Mouse (Mus musculus) midbrain, embryonic 10.5 days (tissue): ENCODE measurements around the gene Arnt2. TPM values are rescaled to one million over a fixed set of nuclear protein-coding genes. Genes with fewer than 3 reads are reported as not detected.
A peak's percentile ranks its signal among the peaks of the same experiment; 100 is the strongest.

Source experiments
- DNase-seq: peaks from one replicate; pipeline ENCODE4 v3.0.0-alpha.2; 2017; ENCODE audit warnings: low spot score
- H3K27ac ChIP-seq: fragments of 300-500 bp; sonication (generic); replicated peaks from 2 replicates; pipeline ENCODE4 v1.5.1; 2016; ENCODE audit warnings: mild to moderate bottlenecking
- H3K27me3 ChIP-seq: fragments of 300-500 bp; sonication (generic); 2 replicates; pipeline ENCODE4 v1.6.1; 2016; ENCODE audit warnings: low read depth, mild to moderate bottlenecking; ENCODE audit not compliant: poor library complexity, severe bottlenecking
- H3K36me3 ChIP-seq: fragments of 300-500 bp; sonication (generic); 2 replicates; pipeline ENCODE4 v1.6.1; 2016; ENCODE audit warnings: mild to moderate bottlenecking, moderate library complexity
- H3K4me1 ChIP-seq: fragments of 300-500 bp; sonication (generic); 2 replicates; pipeline ENCODE4 v1.6.1; 2016
- H3K4me3 ChIP-seq: fragments of 300-500 bp; sonication (generic); 2 replicates; pipeline ENCODE4 v1.5.1; 2016; ENCODE audit warnings: mild to moderate bottlenecking, moderate library complexity
- H3K9me3 ChIP-seq: fragments of 300-500 bp; sonication (generic); replicated peaks from 2 replicates; pipeline ENCODE4 v1.6.1; 2016; ENCODE audit warnings: mild to moderate bottlenecking
- WGBS: fragments of 180-500 bp; shearing (Covaris S2); methylation state at CpG from one replicate; pipeline ENCODE4 v1.1.7; 2016; 5-methylcytosine and 5-hydroxymethylcytosine counted together
- polyA plus RNA-seq: library from polyadenylated mRNA; unstranded; fragments of >200 nt; fragmentation: Nextera tagmentation; extraction: Ambion mirVana; gene quantifications from 2 replicates; pipeline ENCODE4 v1.2.1, GENCODE M21; 2016

Arnt2 gene
- polyA plus RNA-seq, 1 experiment from 2014 or later = 24.0 TPM

DNA sequence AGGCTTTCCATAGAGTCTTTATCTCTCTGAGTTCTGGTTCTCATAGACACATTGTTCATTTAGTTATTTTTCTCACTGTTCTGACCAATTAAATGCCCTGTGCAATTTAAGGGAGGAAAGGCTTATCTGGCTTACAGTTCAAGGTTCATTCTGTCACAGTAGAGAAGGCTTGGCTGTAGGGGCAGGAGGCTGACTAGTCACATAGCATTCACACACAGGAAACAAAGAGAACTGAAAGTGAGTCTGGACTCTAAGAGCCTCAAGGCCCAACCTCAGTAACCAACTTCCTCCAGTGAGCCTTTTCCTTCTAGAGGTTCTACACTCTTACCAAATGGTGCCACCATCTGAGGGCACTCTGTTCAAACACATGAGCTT, 11.3 kb upstream of the Arnt2 start:
- no peaks in the 10 kb centered on the region for H3K36me3 ChIP-seq
- no peaks in the 10 kb centered on the region for H3K27me3 ChIP-seq
- H3K27ac ChIP-seq = no peak overlapping the region
- 0 out of 2 replicates have a peak, but pooled peaks cover 2% of the 10 kb centered on the region for H3K9me3 ChIP-seq
- no peak overlapping the region for H3K4me3 ChIP-seq
- DNase-seq = no peak
- H3K4me1 ChIP-seq = no peaks in the 10 kb centered on the region; the same call in 1 of the 2 replicates

DNA sequence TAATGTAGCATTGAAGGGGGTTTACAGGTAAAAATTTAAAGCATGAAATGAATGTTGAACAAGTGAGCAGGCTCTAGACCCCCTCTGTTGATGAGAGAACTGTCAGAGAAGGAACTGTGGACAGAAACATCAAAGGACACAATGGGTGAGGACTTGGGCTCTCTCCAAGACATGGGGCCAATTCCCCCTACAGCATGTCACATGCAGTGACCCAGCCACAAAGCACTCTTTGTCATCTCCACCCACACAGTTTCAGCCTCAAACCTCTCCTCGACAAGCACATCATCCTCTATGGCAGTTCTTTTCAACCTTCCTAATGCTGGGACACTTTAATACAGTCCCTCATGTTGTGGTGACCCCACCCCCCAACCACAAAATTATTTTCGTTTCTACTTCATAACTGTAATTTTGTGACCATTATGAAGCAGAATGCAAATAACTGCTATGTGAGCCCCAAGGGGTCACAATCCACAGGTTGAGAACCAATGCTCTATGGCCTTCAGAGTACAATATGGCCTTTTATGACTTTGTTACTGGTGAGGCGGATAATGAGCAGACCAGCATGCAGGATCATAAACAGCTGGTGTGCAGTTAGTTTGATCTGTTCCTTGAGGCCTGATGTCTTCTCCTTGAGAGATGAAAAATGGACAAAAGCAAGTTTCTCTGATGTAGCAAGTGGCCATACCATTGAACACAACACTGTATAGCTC, 10.8 kb upstream of the Arnt2 start:
- Histone ChIP-seq H3K4me1 (no peaks in the 10 kb centered on the region; the same call in 1 of the 2 replicates), H3K27ac (no peak overlapping the region), H3K27me3 (no peaks in the 10 kb centered on the region), H3K36me3 (no peaks in the 10 kb centered on the region), H3K9me3 (0 out of 2 replicates have a peak, but pooled peaks cover 4% of the 10 kb centered on the region), H3K4me3 (no peak overlapping the region)
- 79% methylated on average over 3 of the region's 3 CpGs for WGBS
- DNase-seq = no peak

DNA sequence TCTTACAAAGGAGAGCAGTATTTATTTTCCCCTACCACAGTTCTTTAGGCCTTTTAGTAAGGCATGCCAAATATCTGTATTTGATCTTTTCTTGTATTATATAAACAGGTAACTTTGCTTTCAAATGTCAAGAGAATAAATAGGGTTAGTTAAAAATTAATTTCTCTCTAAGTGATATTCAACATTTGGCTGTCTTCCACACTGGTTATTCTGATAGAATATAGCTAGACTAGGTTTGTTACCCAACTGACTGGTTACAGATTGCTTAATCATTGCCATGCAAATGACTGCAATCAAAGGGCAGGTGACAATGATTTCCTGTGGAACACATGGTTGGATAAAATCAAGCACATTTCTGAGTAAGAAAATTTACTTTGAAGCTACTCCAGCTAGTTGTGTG, 7.5 kb upstream of the Arnt2 start:
- Histone ChIP-seq H3K4me1 (peaks cover 4% of the 10 kb centered on the region), H3K4me3 (no peak overlapping the region)

DNA sequence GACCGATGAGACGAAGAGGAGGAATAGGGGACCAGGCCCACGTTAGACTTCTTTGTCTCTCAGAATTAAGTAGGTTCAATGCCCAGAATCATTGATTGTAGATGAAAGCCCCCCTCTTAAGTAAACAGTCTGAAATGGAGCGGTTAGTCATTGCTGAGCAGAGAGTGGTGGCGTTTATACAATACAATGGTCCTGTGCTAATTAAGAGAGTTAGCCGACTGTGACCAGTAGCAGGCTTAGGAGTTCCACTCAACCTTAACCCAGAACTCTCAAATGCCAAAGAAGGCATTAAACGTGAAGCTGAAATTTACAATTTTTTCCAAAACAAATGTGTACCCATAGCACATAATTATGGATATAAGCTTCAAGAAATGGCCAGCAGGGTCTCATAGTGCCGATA, 2.6 kb upstream of the Arnt2 start:
- peaks cover 42% of the 10 kb centered on the region for H3K4me1 ChIP-seq
- no peak overlapping the region for H3K27ac ChIP-seq
- 37% methylated on average over 8 of the region's 8 CpGs for WGBS

More for the DNA sequence above, 7.5 kb upstream of the Arnt2 start:
- 0 out of 2 replicates have a peak, but pooled peaks cover 6% of the 10 kb centered on the region for H3K9me3 ChIP-seq
- 0 out of 2 replicates have a peak, but pooled peaks cover under 1% of the 10 kb centered on the region for H3K27me3 ChIP-seq
- H3K27ac ChIP-seq = no peak overlapping the region
- no peak for DNase-seq
- H3K36me3 ChIP-seq = no peaks in the 10 kb centered on the region

DNA sequence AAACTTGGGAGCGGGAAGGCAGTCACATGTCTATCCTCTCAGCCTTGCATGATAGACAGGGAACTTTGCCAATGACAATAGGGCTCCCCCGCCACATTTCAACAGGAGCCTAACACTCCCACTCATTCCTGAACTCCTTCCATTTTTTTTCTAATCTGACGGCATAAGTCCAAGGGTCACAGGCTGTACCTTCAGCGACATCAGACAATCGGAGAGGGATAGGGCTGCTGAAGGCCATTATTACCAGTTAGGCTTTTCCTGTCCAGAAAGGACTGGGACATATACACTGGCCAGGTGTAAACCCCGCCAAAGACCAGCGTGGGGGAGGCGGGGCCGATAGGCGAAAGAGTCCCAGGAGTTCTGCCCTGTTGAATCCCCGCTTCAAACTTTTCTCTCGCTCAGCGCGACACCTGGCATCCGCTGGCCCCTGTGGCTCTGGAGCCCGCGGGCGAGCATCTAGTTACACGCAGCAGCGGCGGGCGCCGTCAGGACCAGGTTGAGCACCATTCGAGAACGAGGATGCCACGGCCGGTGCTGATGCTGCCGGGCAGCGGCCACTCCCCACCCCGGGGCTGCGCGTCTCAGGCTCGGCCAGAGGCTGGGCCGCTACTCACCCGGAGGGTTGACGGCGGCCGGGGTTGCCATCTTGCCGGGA, 608 bp downstream of the Arnt2 start:
- H3K27ac ChIP-seq = peak overlapping the region; percentile 98
- H3K27me3 ChIP-seq = peaks cover 22% of the 10 kb centered on the region
- H3K4me1 ChIP-seq = peaks cover 57% of the 10 kb centered on the region
- no peaks in the 10 kb centered on the region for H3K9me3 ChIP-seq
- 2% methylated on average over 38 of the region's 39 CpGs for WGBS
- peak overlapping the region; percentile 85 for H3K4me3 ChIP-seq
- DNase-seq = peak; percentile 79
- peaks cover 30% of the 10 kb centered on the region for H3K36me3 ChIP-seq

More for the DNA sequence above, 2.6 kb upstream of the Arnt2 start:
- peaks cover 2% of the 10 kb centered on the region for H3K36me3 ChIP-seq
- 0 out of 2 replicates have a peak, but pooled peaks cover 6% of the 10 kb centered on the region for H3K9me3 ChIP-seq
- H3K4me3 ChIP-seq = no peak overlapping the region
- no peak for DNase-seq
- H3K27me3 ChIP-seq = peaks cover 14% of the 10 kb centered on the region

DNA sequence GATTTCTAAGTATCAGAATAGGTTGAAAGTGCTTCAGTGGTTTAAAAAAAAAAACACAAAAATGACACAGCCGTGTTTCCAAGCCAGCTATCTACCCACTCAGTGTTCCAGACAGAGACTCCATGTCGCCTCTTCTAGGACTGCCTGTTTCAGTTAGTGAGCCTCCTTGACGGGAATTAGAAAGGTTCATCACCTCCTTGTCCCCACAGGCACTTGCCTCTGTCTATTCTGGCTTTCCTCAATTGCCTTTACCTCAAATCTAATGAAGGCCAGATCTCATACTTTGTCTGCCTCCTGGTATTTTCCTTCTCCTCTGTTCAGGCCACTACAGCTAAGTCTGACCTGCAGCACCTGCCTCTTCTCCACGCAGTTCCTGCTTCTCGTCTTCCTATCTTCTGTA, 1.7 kb downstream of the Arnt2 start:
- Histone ChIP-seq H3K36me3 (peaks cover 30% of the 10 kb centered on the region), H3K4me3 (peak overlapping the region; percentile 85), H3K27ac (peak overlapping the region; percentile 98; the same call in 1 of the 2 replicates), H3K27me3 (peaks cover 22% of the 10 kb centered on the region), H3K4me1 (peaks cover 67% of the 10 kb centered on the region), H3K9me3 (no peaks in the 10 kb centered on the region)
- no peak for DNase-seq
- 85% methylated on average over 5 of the region's 5 CpGs for WGBS

DNA sequence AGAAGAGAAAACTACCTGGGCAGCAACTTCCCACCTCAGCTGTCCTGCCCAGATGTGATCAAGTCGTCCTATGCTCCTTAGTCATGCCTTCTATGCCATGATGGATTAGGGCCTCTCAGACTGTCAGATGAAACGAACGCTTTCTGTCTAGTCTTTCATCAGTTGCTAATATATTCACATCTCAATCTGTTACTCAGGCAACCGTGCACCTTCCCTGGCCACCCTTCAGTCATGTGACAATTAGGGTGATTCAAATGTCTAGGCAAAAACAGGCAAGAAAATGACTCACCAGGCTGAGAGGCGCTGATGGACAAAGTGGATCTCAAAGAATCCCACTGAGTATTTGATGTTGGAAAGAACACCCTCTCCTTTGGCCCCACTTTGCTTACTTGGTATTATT, 6.6 kb downstream of the Arnt2 start:
- WGBS = 21% methylated on average over 5 of the region's 5 CpGs
- Histone ChIP-seq H3K27ac (peak overlapping the region; percentile 59), H3K36me3 (peaks cover 30% of the 10 kb centered on the region), H3K27me3 (peaks cover 11% of the 10 kb centered on the region; the same call in 1 of the 2 replicates), H3K4me3 (peak overlapping the region; percentile 11; the same call in 1 of the 2 replicates), H3K4me1 (peaks cover 59% of the 10 kb centered on the region), H3K9me3 (no peaks in the 10 kb centered on the region)
- DNase-seq = peak; percentile 36

DNA sequence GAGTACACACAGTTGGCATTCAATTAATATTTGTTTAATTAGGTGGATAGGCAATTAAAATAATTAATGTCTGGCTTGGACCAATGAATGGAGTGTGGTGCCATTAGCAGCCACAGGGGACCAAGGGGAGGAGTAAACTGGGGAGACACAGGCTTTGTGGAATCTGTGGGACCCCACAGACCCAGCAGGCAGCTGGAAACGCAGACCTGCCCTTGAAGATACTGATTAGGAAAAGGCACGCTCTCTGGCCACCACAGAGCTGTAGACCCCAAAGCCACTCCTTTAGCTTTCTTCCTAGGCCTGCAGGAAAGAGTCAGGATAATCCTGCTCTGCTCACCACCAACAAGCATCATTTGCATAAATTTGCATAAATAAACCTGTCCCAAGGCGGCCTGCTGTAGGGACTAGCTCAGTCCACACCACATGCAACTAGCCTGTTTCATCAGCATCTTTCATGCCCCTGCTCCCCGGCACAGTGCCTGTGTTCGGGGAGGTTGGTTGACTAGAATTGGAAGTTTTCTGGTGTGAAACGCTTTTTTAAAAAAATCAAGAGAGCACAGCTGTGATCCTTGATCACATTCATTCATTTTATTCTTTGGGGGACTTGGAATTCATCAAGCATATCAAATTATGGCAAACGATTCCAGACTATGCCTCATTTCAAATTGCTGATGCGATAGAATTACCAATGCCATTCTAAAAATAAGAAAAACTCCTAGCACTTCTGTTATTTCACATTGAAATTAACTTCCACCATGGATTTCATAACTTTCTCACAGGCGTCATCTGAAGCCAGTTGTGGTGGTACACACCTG, 8.1 kb downstream of the Arnt2 start:
- Histone ChIP-seq H3K9me3 (no peaks in the 10 kb centered on the region), H3K27ac (peak overlapping the region; percentile 75), H3K4me1 (peaks cover 53% of the 10 kb centered on the region), H3K36me3 (peaks cover 22% of the 10 kb centered on the region), H3K27me3 (peaks cover 11% of the 10 kb centered on the region; the same call in 1 of the 2 replicates), H3K4me3 (no peak overlapping the region; the same call in 1 of the 2 replicates)
- DNase-seq = peak; percentile 17
- 51% methylated on average over 9 of the region's 9 CpGs for whole genome bisulfite sequencing

DNA sequence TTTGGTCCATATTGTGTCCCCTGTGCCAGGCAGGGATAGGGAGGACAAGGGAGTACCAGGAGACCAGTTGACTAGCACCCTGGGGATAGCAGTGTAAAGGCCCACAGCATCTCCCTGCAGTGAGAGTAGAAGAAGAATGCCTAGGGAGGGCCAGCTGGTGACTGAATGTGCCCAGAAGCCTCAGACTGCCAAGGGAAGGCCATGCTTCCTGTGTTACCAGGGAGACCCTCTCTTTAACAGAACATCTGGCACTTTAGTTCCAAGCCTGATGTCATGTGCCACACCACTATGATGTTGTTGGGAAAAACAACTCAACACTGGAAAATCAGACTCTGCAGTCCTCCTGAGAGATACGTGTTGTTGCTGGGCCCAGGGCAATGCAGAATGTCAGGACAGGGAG, 12.7 kb downstream of the Arnt2 start:
- H3K9me3 ChIP-seq = no peaks in the 10 kb centered on the region
- 73% methylated on average over 1 of the region's 1 CpGs for WGBS

DNA sequence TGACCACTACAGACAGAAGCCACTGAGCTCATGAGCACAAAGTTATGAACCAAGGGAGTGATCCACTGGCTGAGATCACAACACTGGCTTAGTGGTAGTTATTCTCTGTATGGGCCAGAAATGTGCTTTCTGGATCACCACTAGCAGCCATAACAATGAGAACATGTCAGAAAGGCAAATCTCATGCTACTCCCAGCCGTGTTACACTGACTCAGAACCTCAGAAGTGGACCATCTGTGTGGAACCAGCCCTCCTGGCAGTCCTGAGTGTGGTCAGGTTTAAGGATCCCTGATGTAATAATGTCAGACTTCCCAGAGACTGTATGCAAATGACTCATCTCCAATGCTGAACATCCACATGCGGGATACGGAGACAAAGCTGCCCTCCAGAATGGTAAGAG, 13.4 kb downstream of the Arnt2 start:
- Histone ChIP-seq H3K4me3 (no peak overlapping the region), H3K27ac (no peak overlapping the region), H3K36me3 (peaks cover 10% of the 10 kb centered on the region), H3K9me3 (no peaks in the 10 kb centered on the region), H3K27me3 (0 out of 2 replicates have a peak, but pooled peaks cover 3% of the 10 kb centered on the region), H3K4me1 (peaks cover 16% of the 10 kb centered on the region)
- no peak for DNase-seq
- 94% methylated on average over 3 of the region's 3 CpGs for WGBS

More for the DNA sequence above, 12.7 kb downstream of the Arnt2 start:
- no peak overlapping the region for H3K4me3 ChIP-seq
- H3K4me1 ChIP-seq = peaks cover 23% of the 10 kb centered on the region
- 0 out of 2 replicates have a peak, but pooled peaks cover 3% of the 10 kb centered on the region for H3K27me3 ChIP-seq
- H3K36me3 ChIP-seq = peaks cover 10% of the 10 kb centered on the region
- no peak for DNase-seq
- no peak overlapping the region for H3K27ac ChIP-seq

DNA sequence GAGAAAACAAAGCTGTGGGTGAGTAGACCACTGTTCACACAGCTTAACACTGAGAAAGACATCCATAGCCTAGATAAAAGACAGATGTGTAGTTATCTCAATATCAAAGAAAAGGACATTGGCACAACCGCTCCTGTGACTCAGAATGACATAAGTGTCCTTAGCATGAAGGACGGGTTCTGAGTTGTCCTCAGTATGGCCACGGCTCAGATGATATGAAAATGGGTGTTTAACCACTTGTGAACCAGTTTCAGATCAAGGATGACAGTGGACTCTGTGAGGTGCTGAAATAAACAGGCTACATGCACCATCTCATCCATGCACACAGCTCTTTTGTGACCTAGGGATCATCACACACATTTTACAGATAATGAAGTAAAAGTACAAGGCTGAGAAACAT, 22.1 kb downstream of the Arnt2 start:
- Histone ChIP-seq H3K27ac (no peak overlapping the region), H3K4me1 (no peaks in the 10 kb centered on the region), H3K27me3 (no peaks in the 10 kb centered on the region), H3K9me3 (no peaks in the 10 kb centered on the region), H3K4me3 (no peak overlapping the region), H3K36me3 (peaks cover 6% of the 10 kb centered on the region; the same call in 1 of the 2 replicates)
- DNase-seq = no peak
- 89% methylated on average over 3 of the region's 3 CpGs for WGBS

DNA sequence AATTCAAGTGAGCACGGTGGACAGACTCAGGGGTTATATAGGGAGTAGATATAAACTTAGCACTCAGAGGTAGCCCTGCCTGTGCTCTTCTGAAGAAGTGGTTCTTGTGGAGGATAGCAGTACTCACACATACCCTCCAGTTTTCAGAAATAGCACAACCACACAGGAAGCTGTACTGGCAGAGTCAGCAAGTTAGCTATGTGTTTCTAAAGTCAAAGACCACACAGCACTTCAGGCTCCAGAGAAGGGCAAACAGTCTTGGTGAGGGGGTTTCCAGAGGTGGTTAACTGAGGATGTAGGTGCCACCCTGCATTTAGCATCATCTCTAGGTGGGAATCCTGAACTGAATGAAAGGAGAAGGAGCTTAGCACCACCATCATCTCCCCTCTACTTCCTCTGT, 23.5 kb downstream of the Arnt2 start:
- DNase-seq = no peak
- peaks cover 6% of the 10 kb centered on the region; the same call in 1 of the 2 replicates for H3K36me3 ChIP-seq
- no peaks in the 10 kb centered on the region for H3K9me3 ChIP-seq
- H3K27me3 ChIP-seq = no peaks in the 10 kb centered on the region
- H3K4me1 ChIP-seq = no peaks in the 10 kb centered on the region
- H3K4me3 ChIP-seq = no peak overlapping the region
- WGBS = 91% methylated on average over 1 of the region's 1 CpGs
- no peak overlapping the region for H3K27ac ChIP-seq
